Mouse (Mus musculus) lung, postnatal 0 days (tissue): ENCODE measurements around the gene Asap2.

ENCODE experiments used
- CTCF ChIP-seq: IDR thresholded peaks from 2 replicates; pipeline ENCODE4 v1.5.1; 2016; ENCODE audit warnings: antibody characterized with exemption, mild to moderate bottlenecking
- EP300 ChIP-seq: IDR thresholded peaks from 2 replicates; pipeline ENCODE4 v1.6.1; 2016; ENCODE audit warnings: antibody characterized with exemption, mild to moderate bottlenecking, control low read depth

GRCm38 (mm10) chr12:21301324-21301723 is 311.1 kb downstream of the Asap2 start:
- no peak for TF ChIP-seq CTCF
- TF ChIP-seq EP300: no peak
